In genomic region chrX:43317801-43318520, GRCm38 (mm10) we compare ENCODE assay signal across 22 mouse cellular contexts.
DNase-seq lines count a peak whose midpoint lies in the region; ATAC-seq lines count a peak whose summit lies in the region.
"Had no signal": no experiment of that assay in that cellular context is flagged by ENCODE, and none has a peak within 500 bp of the region (broad histone marks: within the 10 kb centered on the region; RNA-seq: fewer than 3 reads in every experiment).

No protein-coding gene starts in this region.

- H3K4me1 ChIP-seq in hindbrain, embryonic 12.5 days = no peaks in the 10 kb centered on the region
- H3K4me1 ChIP-seq: embryonic facial prominence, embryonic 13.5 days; heart, embryonic 13.5 days; midbrain, embryonic 12.5 days; neural tube, embryonic 15.5 days had no signal

- no peak overlapping the region for H3K27ac ChIP-seq in hindbrain, embryonic 12.5 days
- H3K27ac ChIP-seq: embryonic facial prominence, embryonic 13.5 days; gastrocnemius, adult 2 months; heart, embryonic 13.5 days; macrophage; midbrain, embryonic 12.5 days; neural tube, embryonic 15.5 days had no signal

- no peak overlapping the region for H3K4me2 ChIP-seq in hindbrain, embryonic 12.5 days (replicated peaks)
- H3K4me2 ChIP-seq: embryonic facial prominence, embryonic 13.5 days; heart, embryonic 13.5 days; liver, embryonic 11.5 days; lung, embryonic 14.5 days; midbrain, embryonic 12.5 days; neural tube, embryonic 15.5 days had no signal

- H3K4me3 ChIP-seq in hindbrain, embryonic 12.5 days = no peak overlapping the region
- H3K4me3 ChIP-seq: embryonic facial prominence, embryonic 13.5 days; gastrocnemius, adult 2 months; heart, embryonic 13.5 days; midbrain, embryonic 12.5 days; neural tube, embryonic 15.5 days had no signal

- H3K36me3 ChIP-seq in hindbrain, embryonic 12.5 days = no peaks in the 10 kb centered on the region
- H3K36me3 ChIP-seq: embryonic facial prominence, embryonic 13.5 days; heart, embryonic 13.5 days; midbrain, embryonic 12.5 days; neural tube, embryonic 15.5 days had no signal

- H3K9ac ChIP-seq in hindbrain, embryonic 12.5 days = no peak overlapping the region
- H3K9ac ChIP-seq: embryonic facial prominence, embryonic 13.5 days; heart, embryonic 13.5 days; lung, embryonic 14.5 days; midbrain, embryonic 12.5 days; neural tube, embryonic 15.5 days had no signal

- H3K9me3 ChIP-seq in hindbrain, embryonic 12.5 days (replicated peaks) = no peaks in the 10 kb centered on the region
- H3K9me3 ChIP-seq: embryonic facial prominence, embryonic 13.5 days; heart, embryonic 13.5 days; midbrain, embryonic 12.5 days; neural tube, embryonic 15.5 days had no signal

- H3K27me3 ChIP-seq in hindbrain, embryonic 12.5 days = no peaks in the 10 kb centered on the region
- H3K27me3 ChIP-seq: embryonic facial prominence, embryonic 13.5 days; heart, embryonic 13.5 days; midbrain, embryonic 12.5 days; neural tube, embryonic 15.5 days had no signal

- WGBS in hindbrain, embryonic 12.5 days = 91% methylated on average over 3 of the region's 3 CpGs

- no peak for ATAC-seq in hindbrain, embryonic 12.5 days (ENCODE audit: low FRiP score)

- peak; percentile 3 for DNase-seq in layer of hippocampus, adult 11-12 months (ENCODE audit: low spot score)
- no peak for DNase-seq in layer of hippocampus, postnatal 10 days (ENCODE audit: low spot score in 2 of 2)
- DNase-seq in cerebellum, adult 11 months = peak; percentile 22
- peak; percentile 86 for DNase-seq in cerebellum, adult 9-10 months
- peak; percentile 9 for DNase-seq in telencephalon, adult 2 months (ENCODE audit: low read depth, low spot score)
- DNase-seq in ovary, postnatal 36 days (ENCODE audit: low spot score) = no peak
- DNase-seq: gastrocnemius, adult 2 months; heart, adult 11 months; heart, postnatal 36 days; kidney, adult 2 months; kidney, postnatal 25 days; left cerebral cortex, postnatal 4 days; lung, embryonic 14.5 days; right cerebral cortex, adult 18-20 months; thymus, adult 18-20 months had no signal

Comparison
In these comparisons a context has a peak if more than half of its experiments do, and no peak if none do; other contexts are left out.
1. DNase-seq: peak in layer of hippocampus, adult 11-12 months (single experiment), cerebellum, adult 11 months (single experiment), cerebellum, adult 9-10 months (single experiment) and telencephalon, adult 2 months (single experiment); none in layer of hippocampus, postnatal 10 days (0 of 2) and ovary, postnatal 36 days (single experiment).